Mouse (Mus musculus) cortical plate, adult 2 months (tissue): ENCODE data around the gene Gm9774. TPM values are rescaled to one million over a fixed set of nuclear protein-coding genes. Genes with fewer than 3 reads are reported as not detected.

Experiments used
- H3K27ac ChIP-seq: fragments of 200-500 bp; 2 replicates; pipeline ENCODE4 v1.5.1; 2012; ENCODE audit warnings: low read length, control low read depth, inconsistent platforms; ENCODE audit not compliant: insufficient read depth
- H3K4me1 ChIP-seq: fragments of 200-500 bp; 2 replicates; pipeline ENCODE4 v1.6.1; 2011; ENCODE audit warnings: low read length; ENCODE audit not compliant: control insufficient read depth, insufficient read depth
- H3K4me3 ChIP-seq: fragments of 200-500 bp; 2 replicates; pipeline ENCODE4 v1.5.1; 2011; ENCODE audit warnings: mild to moderate bottlenecking, low read length, control low read depth; ENCODE audit not compliant: insufficient read depth
- CTCF ChIP-seq: fragments of 200-500 bp; IDR thresholded peaks from 2 replicates; pipeline ENCODE4 v1.5.1; 2011; ENCODE audit warnings: mild to moderate bottlenecking, control low read depth, low read length; ENCODE audit not compliant: insufficient read depth; ENCODE audit errors: extremely low read depth
- POLR2A ChIP-seq: fragments of 200-500 bp; IDR thresholded peaks from 2 replicates; pipeline ENCODE4 v1.6.1; 2011; ENCODE audit warnings: mild to moderate bottlenecking, low read length, control low read depth; ENCODE audit not compliant: insufficient read depth; ENCODE audit errors: extremely low read depth
- polyA plus RNA-seq: library from polyadenylated mRNA; depleted of rRNA; stranded (reverse); fragments of >200 nt; gene quantifications from 2 replicates; pipeline ENCODE4 v1.2.3, GENCODE M21; 2012; rRNA removed

Gm9774 gene
- polyA plus RNA-seq, 1 experiment: 11.5 TPM

GRCm38 (mm10) chr3:92407691-92408090 is 21.5 kb downstream of the Gm9774 start, which contains the start of gene Sprr2i:
TSS of gene Sprr2i (plus strand) at chr3:92407991.
- Histone ChIP-seq H3K27ac (no peak within 1 kb of the TSS), H3K4me3 (no peak within 1 kb of the TSS), H3K4me1 (no peaks in the 10 kb centered on the region)
- TF ChIP-seq CTCF: no peak
- no peak for TF ChIP-seq POLR2A

DNA sequence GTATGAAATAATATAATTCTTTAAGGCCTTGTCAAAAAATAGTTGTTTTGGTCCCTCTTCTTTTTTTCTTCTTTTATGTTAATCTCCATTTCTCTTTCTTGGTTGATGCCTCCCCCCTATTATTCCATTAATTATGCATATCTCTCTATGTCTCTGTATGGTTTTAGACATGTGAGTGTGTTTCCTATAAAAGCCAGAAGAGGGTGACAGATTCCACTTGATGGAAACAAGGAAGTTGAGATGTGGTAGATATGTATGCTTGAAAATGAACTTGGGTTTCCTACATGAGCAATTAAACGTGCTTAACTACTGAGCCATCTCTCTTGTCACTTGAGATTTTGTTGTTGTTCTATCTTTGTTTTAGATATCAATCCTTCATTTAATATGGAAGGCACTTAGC is 34.9 kb downstream of the Gm9774 start:
- H3K4me1 ChIP-seq: no peaks in the 10 kb centered on the region
- no peak for TF ChIP-seq CTCF
- no peak for TF ChIP-seq POLR2A
- H3K4me3 ChIP-seq: no peak overlapping the region
- no peak overlapping the region for H3K27ac ChIP-seq

DNA sequence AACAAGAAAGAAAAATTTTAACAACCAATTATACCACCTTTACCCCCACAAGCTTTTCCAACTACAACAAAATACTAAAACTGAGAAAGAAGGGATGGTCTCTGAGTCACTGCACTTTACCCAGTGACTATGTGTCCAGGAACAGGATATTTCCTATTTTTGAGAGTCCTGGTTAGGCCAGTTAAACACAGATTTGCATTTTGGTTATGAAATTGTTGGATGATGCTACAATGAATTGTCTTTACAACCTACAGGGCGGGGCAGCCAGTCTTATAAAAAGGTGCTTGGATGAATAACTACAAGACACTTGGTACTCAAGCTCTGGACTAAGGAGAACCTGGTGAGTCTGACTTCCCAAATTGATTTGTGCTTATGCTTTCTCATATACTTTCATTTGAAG is 43.8 kb downstream of the Gm9774 start, which contains the start of gene Sprr2h:
Gene Sprr2h (plus strand): TSS at position 301 of the 400 bp plus-strand sequence.
- Histone ChIP-seq H3K4me3 (no peak within 1 kb of the TSS), H3K4me1 (no peaks in the 10 kb centered on the region), H3K27ac (no peak within 1 kb of the TSS)
- TF ChIP-seq CTCF: no peak
- TF ChIP-seq POLR2A: no peak

Other genes starting within 250 kb of the Gm9774 start
- gene Sprr2a1, start 213.6 kb downstream of the Gm9774 start, polyA plus RNA-seq: 0.06 TPM in 1 of 2 replicates, not detected in the other
- 1.8 and 3.8 TPM in 2 replicates for gene Sprr2a2, start 213.5 kb downstream of the Gm9774 start, polyA plus RNA-seq
- gene Sprr2a3, start 144.0 kb downstream of the Gm9774 start, polyA plus RNA-seq: 0.11 TPM in 1 of 2 replicates, not detected in the other
- not detected in 2 replicates for gene Sprr2b, start 112.8 kb downstream of the Gm9774 start, polyA plus RNA-seq
- gene Sprr2d, start 90.3 kb downstream of the Gm9774 start, polyA plus RNA-seq: not detected in 2 replicates
- not detected in 2 replicates for gene Sprr2e, start 77.3 kb downstream of the Gm9774 start, polyA plus RNA-seq
- gene Sprr2f, start 64.2 kb downstream of the Gm9774 start, polyA plus RNA-seq: not detected in 2 replicates
- gene Sprr2h, start 43.7 kb downstream of the Gm9774 start, polyA plus RNA-seq: not detected in 2 replicates
- not detected in 2 replicates for gene Sprr2i, start 21.4 kb downstream of the Gm9774 start, polyA plus RNA-seq
- gene Sprr2j-ps, start 11.3 kb downstream of the Gm9774 start, polyA plus RNA-seq: not detected in 2 replicates
- not detected in 2 replicates for gene Sprr2k, start 3.2 kb upstream of the Gm9774 start, polyA plus RNA-seq
- not detected in 2 replicates for gene Sprr1b, start 9.4 kb upstream of the Gm9774 start, polyA plus RNA-seq
- not detected in 2 replicates for gene Sprr3, start 29.3 kb upstream of the Gm9774 start, polyA plus RNA-seq
- 0.26 and 0.42 TPM in 2 replicates for gene Sprr1a, start 56.5 kb upstream of the Gm9774 start, polyA plus RNA-seq
- gene Sprr4, start 71.1 kb upstream of the Gm9774 start, polyA plus RNA-seq: not detected in 2 replicates
- not detected in 2 replicates for gene 2310046K23Rik, start 105.1 kb upstream of the Gm9774 start, polyA plus RNA-seq
- gene Ivl, start 144.3 kb upstream of the Gm9774 start, polyA plus RNA-seq: not detected in 2 replicates
- gene Smcp, start 159.6 kb upstream of the Gm9774 start, polyA plus RNA-seq: not detected in 2 replicates
- not detected in 2 replicates for gene 2210017I01Rik, start 178.1 kb upstream of the Gm9774 start, polyA plus RNA-seq
- not detected in 2 replicates for gene Lce6a, start 192.2 kb upstream of the Gm9774 start, polyA plus RNA-seq
- not detected in 2 replicates for gene Lce1a1, start 218.9 kb upstream of the Gm9774 start, polyA plus RNA-seq
- not detected in 2 replicates for gene Lce1b, start 227.5 kb upstream of the Gm9774 start, polyA plus RNA-seq
- gene Lce1a2, start 240.9 kb upstream of the Gm9774 start, polyA plus RNA-seq: not detected in 2 replicates
- gene Lce1c, start 249.8 kb upstream of the Gm9774 start, polyA plus RNA-seq: not detected in 2 replicates